Mouse (Mus musculus): ENCODE measurements around the gene Gm45234.

DNA sequence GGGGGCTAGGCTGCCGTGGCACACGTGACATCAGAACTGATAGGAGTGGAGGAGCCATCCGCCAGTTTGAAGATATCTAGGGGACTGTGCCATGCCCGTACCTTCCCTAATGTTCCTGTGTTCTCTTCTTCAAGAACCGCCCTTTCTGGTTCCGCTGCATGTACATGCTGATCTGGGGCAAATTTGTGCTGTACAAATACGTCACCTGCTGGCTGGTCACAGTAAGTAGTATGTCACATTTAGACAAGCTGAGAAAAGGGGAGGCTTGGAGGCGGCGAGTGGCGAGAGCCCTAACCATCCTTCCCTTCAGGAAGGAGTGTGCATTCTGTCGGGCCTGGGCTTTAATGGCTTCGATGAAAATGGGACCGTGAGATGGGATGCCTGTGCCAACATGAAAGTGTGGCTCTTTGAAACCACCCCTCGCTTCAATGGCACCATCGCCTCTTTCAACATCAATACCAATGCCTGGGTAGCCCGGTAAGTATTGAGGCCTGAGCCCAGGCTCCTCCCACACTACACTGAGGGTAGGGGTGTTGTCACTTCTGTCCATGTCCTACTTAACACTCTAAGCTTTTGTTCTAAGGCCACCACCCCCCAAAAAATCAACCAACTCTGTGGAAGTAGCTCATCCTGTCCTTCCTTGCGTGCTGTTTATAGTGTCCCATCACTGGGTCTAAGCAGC lies 53.6 kb downstream of the Gm45234 start:
- 0 out of 2 replicates have a peak, but pooled peaks have one; percentile 5 for TF ChIP-seq CTCF (conservative IDR thresholded peaks at IDR 0.05; ENCODE audit: insufficient read depth, insufficient read length, low read depth, low read length)
- TF ChIP-seq POLR2A (IDR thresholded peaks at IDR 0.05; ENCODE audit: low read depth, low read length) = no peak

Data from kidney, adult 2 months (tissue).